Mouse (Mus musculus): ENCODE measurements at regions not wholly inside any gene's neighbourhood (a gene's known extent, or its start where the extent isn't known, plus 50 kb on each side); places are given as distances from the start of the nearest gene placed in this dataset.

DNA sequence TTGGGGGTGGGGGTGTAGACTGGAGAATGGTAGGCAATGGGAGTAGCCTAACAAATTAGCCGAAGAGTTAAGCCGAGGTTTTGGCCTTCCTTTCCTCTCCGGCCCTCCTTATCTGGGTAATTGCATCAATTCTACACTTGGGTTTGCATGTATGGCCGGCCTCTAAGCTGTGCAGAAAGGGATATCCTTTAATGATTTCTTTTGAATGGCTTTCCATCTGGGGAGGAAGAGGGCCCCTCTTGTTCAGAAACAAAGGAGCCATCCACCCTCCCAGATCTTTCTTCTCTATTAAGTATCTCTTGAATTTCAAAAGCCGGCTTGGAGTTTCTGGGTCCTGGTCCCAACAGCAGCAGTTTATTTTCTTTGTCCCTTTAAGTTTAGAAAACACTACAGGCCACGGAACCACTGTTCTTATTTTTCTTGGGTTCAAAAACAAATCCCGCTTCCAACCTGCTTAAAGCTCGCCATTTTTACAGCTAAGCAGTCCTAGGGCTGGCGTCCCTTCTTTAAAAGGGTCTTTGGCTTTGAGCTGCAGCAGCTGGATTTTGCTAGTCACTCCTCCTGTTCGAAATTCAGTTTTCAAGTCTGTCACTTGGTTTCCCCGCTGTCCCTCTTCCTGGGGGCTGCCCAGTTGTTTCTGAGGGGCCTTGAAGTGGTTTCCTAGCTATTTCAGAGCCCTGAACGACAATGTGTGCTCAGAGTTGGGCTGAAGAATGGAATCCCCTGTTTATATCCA is 73.1 kb upstream of the Lrig1 start:
- DNase-seq (ENCODE audit: low spot score in 2 of 2), result no peak

DNA sequence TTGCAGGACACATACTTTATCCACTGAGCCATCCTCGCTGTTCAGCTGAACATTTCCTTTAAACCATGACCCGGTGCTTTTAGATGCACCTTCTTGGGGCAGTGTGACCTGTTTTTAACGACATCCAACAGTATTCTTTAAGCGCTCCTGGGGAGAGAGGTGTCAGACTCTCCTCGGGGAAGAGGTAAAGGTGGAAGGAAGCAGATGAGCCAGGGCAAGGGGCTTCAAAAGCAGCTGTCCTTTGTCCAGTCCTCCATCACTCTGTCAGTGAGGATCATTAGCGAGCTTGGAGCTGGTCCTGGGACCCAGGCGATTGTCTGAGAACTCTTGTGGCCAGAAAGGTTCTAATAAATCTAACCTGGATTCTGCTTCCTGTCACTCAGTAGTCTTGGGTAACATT is 72.4 kb upstream of the Lrig1 start:
- DNase-seq (ENCODE audit: low spot score in 2 of 2), result no peak

DNA sequence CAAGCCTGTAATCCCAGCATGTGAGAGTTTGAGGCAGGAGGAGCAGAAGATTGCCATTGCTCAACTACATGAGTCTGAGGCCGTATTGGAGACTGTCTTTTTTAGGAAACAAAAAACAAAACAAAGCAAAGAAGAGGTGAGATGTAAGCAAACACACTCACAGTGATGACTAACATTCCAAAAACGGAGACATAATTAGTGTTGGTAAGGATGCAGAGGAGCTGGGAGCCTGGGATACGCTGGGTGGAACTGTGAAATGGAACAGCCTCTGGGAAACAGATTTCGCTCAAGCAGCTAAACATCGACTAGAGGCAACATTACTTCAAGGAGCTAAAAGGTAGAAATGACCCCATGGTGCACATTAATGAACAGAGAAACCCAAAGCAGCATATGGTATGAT is 68.3 kb upstream of the Lrig1 start:
- DNase-seq (ENCODE audit: low spot score in 2 of 2), result no peak

DNA sequence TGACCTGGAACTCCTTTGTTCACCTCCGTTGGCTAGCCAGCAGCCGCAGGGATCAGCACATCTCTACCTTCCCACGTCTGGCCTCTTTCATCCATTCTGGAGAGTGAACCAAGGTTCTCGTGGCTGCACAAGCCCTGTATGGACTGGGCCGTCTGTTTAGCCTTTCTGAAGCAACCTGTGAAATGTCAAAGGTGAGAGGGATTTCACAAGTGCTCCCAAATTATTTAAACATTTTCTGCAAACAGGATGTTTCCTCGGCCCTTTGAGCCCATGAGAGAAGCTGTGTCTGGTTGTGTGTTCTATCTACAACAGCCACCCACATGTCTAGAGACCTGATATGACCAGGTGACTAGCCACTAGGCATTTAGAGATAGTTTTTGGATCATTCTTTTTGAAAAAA is 65.8 kb upstream of the Lrig1 start:
- no peak for DNase-seq (ENCODE audit: low spot score in 2 of 2)

GRCm38 (mm10) chr6:94761341-94761740 is 61.4 kb upstream of the Lrig1 start:
- no peak for DNase-seq (ENCODE audit: low spot score in 2 of 2)

- no peak for DNase-seq (ENCODE audit: low spot score in 2 of 2)
These were observed 60.7 kb upstream of the Lrig1 start for GRCm38 (mm10) chr6:94760629-94761111.

- no peak for DNase-seq (ENCODE audit: low spot score in 2 of 2)
These were observed 59.7 kb upstream of the Lrig1 start for GRCm38 (mm10) chr6:94759649-94760048.

DNA sequence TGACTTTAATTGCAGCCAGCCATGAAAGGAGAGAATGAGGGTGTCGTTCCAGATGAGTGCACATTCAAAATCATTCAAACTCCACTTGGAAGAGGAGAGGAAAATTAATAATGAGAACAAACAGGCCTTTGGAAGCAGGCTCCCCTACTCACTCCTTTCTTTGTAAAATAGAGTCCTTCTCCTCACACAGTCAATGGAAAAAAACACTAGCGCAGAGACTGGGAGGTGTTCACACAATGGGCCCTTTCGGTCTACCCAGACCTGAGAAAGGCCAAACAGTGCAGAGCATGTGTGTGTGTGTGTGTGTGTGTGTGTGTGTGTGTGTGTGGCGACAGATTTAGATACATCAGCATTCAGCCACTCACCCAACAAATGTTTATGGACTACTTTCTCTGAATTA is 56.0 kb upstream of the Lrig1 start:
- no peak for DNase-seq (ENCODE audit: low spot score in 2 of 2)

DNA sequence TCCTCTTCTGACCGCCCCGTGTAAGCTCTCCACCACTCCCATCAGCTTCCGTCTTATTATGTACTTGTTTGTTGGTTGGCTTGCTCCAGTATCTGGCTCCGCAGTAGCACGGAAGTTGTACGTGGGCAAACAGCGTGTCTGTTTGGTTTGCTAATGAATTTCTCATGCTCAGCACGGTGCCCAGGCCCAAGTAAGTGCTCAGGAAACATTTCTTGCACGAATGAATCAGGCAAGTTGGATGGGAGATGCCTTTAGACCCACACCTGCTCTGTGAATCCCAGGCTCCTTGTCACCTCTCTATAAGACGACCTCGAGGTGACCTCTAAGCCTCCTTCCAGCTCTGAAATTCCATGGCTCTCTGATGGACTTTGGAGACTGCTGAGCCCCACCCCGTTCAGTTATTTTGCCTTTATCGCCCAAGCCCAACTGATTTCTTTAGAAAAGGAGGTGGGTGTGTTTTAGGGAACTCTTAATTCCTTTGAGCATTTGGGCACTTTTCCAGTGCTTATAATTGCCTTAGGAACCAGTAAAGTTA is 55.4 kb upstream of the Lrig1 start:
- DNase-seq (ENCODE audit: low spot score in 2 of 2), result no peak

- no peak for DNase-seq (ENCODE audit: low spot score in 2 of 2)
These were observed 54.6 kb upstream of the Lrig1 start for GRCm38 (mm10) chr6:94754522-94754921.

GRCm38 (mm10) chr6:94751101-94751440 is 51.1 kb upstream of the Lrig1 start:
- no peak for DNase-seq (ENCODE audit: low spot score in 2 of 2)

GRCm38 (mm10) chr6:94750228-94751100 is 50.5 kb upstream of the Lrig1 start:
- DNase-seq (ENCODE audit: low spot score in 2 of 2), result no peak

All from frontal cortex, postnatal 14 days (tissue).